Mouse (Mus musculus): Measurements from ENCODE around the gene Fli1. TPM values are rescaled to one million over a fixed set of nuclear protein-coding genes. Genes with fewer than 3 reads are reported as not detected.

Gene Fli1
- polyA plus RNA-seq, 1 experiment from 2014 or later = 23.4 TPM

DNA sequence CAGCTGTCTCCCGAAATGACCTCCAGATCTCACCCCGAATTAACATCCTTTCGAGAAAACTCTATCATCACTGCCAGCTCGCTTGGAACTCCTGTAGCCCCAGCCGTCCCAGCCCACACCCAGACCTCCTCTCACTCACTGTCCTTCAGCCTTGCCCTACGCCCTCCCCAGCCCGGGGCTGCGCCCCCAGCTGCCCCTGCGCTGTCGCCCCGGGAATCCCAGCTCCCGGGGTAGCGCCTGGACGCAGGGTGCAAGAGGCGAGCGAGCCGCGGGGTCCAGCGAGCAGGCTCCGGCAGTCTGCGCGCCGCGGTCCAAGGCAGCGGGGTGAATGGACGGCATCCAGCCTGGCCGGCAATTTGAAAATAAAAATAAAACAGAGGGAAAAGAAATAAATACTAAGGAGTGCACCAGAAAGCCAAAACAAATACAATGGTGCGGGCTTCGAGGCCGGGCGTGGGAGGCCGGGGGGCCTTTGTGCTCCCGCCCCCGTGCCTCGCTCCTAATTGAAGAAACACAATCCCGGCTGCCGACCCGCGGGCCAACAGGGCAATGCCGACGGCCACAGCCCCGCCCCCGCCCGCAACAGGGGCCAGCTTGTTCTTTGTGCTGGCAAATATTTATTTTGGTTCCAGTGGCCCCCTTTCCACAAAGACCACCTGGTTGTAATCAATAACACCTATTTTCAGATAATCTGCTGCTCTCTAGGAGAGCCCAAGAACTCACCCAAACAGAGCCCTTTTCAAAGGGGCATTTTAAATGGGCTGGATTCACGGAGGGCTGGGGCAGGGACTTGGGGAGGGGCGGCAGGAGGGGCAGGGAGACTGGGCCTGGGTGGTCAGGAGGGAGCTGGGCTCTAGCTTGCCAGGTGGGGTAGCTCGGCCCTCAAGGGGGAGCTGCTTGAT, 133.3 kb downstream of the Fli1 start:
- peaks cover 9% of the 10 kb centered on the region for H3K27me3 ChIP-seq (ENCODE audit: control insufficient read depth, insufficient read depth, low read length)
- H3K4me3 ChIP-seq (ENCODE audit: low read length) = peak overlapping the region; percentile 63
- 3% methylated on average over 47 of the region's 47 CpGs for WGBS
- peak overlapping the region; percentile 75 for H3K9ac ChIP-seq (ENCODE audit: low read length)
- H3K9me3 ChIP-seq (replicated peaks; ENCODE audit: control insufficient read depth, low read length) = no peaks in the 10 kb centered on the region
- H3K4me1 ChIP-seq (ENCODE audit: control insufficient read depth, insufficient read depth, low read length) = peaks cover 15% of the 10 kb centered on the region
- H3K36me3 ChIP-seq (ENCODE audit: control insufficient read depth, insufficient read depth) = no peaks in the 10 kb centered on the region
- H3K4me2 ChIP-seq (ENCODE audit: low read depth, low read length) = peak overlapping the region; percentile 99
- no peak overlapping the region for H3K27ac ChIP-seq (ENCODE audit: low read length)
- ATAC-seq (replicated peaks; ENCODE audit: extremely low read depth, insufficient read depth, low FRiP score) = no peak; the same call in 1 of the 2 replicates

DNA sequence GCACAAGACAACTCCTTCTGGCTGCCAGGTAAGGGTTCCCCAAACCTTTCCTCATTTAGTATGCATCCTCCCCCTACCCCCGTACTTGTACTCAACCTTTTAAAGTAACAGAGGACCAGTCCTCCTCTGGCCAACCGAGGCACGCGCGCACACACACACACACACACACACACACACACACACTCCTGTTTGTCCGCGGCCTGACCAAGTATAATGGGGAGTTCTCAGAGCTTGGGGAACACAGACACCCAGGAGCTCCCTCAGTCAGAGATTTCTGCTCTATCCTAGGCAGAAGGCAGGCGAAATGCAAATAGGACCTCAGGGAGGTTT, 134.0 kb downstream of the Fli1 start:
- Histone ChIP-seq H3K9ac (ENCODE audit: low read length) (peak overlapping the region; percentile 75), H3K27ac (ENCODE audit: low read length) (no peak overlapping the region)
- WGBS = 14% methylated on average over 8 of the region's 8 CpGs

GRCm38 (mm10) chr9:32405191-32405925, 137.3 kb downstream of the Fli1 start:
- WGBS = 37% methylated on average over 11 of the region's 11 CpGs
- H3K9me3 ChIP-seq (replicated peaks; ENCODE audit: control insufficient read depth, low read length) = no peaks in the 10 kb centered on the region
- peaks cover 18% of the 10 kb centered on the region for H3K4me1 ChIP-seq (ENCODE audit: control insufficient read depth, insufficient read depth, low read length)
- no peak overlapping the region for H3K4me3 ChIP-seq (ENCODE audit: low read length)
- no peak for ATAC-seq (replicated peaks; ENCODE audit: extremely low read depth, insufficient read depth, low FRiP score)
- no peak overlapping the region for H3K9ac ChIP-seq (ENCODE audit: low read length)
- H3K27me3 ChIP-seq (ENCODE audit: control insufficient read depth, insufficient read depth, low read length) = peaks cover 9% of the 10 kb centered on the region
- H3K27ac ChIP-seq (ENCODE audit: low read length) = no peak overlapping the region
- H3K36me3 ChIP-seq (ENCODE audit: control insufficient read depth, insufficient read depth) = no peaks in the 10 kb centered on the region
- no peak overlapping the region for H3K4me2 ChIP-seq (ENCODE audit: low read depth, low read length)

More for the DNA sequence above, 134.0 kb downstream of the Fli1 start:
- Histone ChIP-seq H3K4me3 (ENCODE audit: low read length) (peak overlapping the region; percentile 63), H3K4me1 (ENCODE audit: control insufficient read depth, insufficient read depth, low read length) (peaks cover 15% of the 10 kb centered on the region), H3K27me3 (ENCODE audit: control insufficient read depth, insufficient read depth, low read length) (peaks cover 9% of the 10 kb centered on the region), H3K9me3 (replicated peaks; ENCODE audit: control insufficient read depth, low read length) (no peaks in the 10 kb centered on the region), H3K4me2 (ENCODE audit: low read depth, low read length) (peak overlapping the region; percentile 99), H3K36me3 (ENCODE audit: control insufficient read depth, insufficient read depth) (no peaks in the 10 kb centered on the region)
- no peak for ATAC-seq (replicated peaks; ENCODE audit: extremely low read depth, insufficient read depth, low FRiP score)

- no peaks in the 10 kb centered on the region for H3K27me3 ChIP-seq (ENCODE audit: control insufficient read depth, insufficient read depth, low read length)
- 21% methylated on average over 5 of the region's 5 CpGs for WGBS
- no peaks in the 10 kb centered on the region for H3K36me3 ChIP-seq (ENCODE audit: control insufficient read depth, insufficient read depth)
- H3K27ac ChIP-seq (ENCODE audit: low read length) = peak overlapping the region; percentile 83
- no peak overlapping the region for H3K4me2 ChIP-seq (ENCODE audit: low read depth, low read length)
- no peak overlapping the region for H3K9ac ChIP-seq (ENCODE audit: low read length)
- no peak overlapping the region for H3K4me3 ChIP-seq (ENCODE audit: low read length)
- H3K9me3 ChIP-seq (replicated peaks; ENCODE audit: control insufficient read depth, low read length) = no peaks in the 10 kb centered on the region
- peak; percentile 92 for ATAC-seq (replicated peaks; ENCODE audit: extremely low read depth, insufficient read depth, low FRiP score)
- H3K4me1 ChIP-seq (ENCODE audit: control insufficient read depth, insufficient read depth, low read length) = peaks cover 11% of the 10 kb centered on the region
These were observed 141.9 kb downstream of the Fli1 start for GRCm38 (mm10) chr9:32400662-32401161.

GRCm38 (mm10) chr9:32400212-32400611, 142.4 kb downstream of the Fli1 start:
- 48% methylated on average over 2 of the region's 2 CpGs for WGBS
- Histone ChIP-seq H3K9me3 (replicated peaks; ENCODE audit: control insufficient read depth, low read length) (no peaks in the 10 kb centered on the region), H3K9ac (ENCODE audit: low read length) (no peak overlapping the region), H3K27ac (ENCODE audit: low read length) (peak overlapping the region; percentile 45), H3K4me3 (ENCODE audit: low read length) (no peak overlapping the region), H3K4me2 (ENCODE audit: low read depth, low read length) (no peak overlapping the region), H3K27me3 (ENCODE audit: control insufficient read depth, insufficient read depth, low read length) (no peaks in the 10 kb centered on the region), H3K4me1 (ENCODE audit: control insufficient read depth, insufficient read depth, low read length) (peaks cover 11% of the 10 kb centered on the region), H3K36me3 (ENCODE audit: control insufficient read depth, insufficient read depth) (no peaks in the 10 kb centered on the region)
- no peak for ATAC-seq (replicated peaks; ENCODE audit: extremely low read depth, insufficient read depth, low FRiP score)

GRCm38 (mm10) chr9:32394761-32395161, 147.9 kb downstream of the Fli1 start:
- no peaks in the 10 kb centered on the region for H3K9me3 ChIP-seq (replicated peaks; ENCODE audit: control insufficient read depth, low read length)
- no peaks in the 10 kb centered on the region for H3K36me3 ChIP-seq (ENCODE audit: control insufficient read depth, insufficient read depth)
- no peaks in the 10 kb centered on the region for H3K27me3 ChIP-seq (ENCODE audit: control insufficient read depth, insufficient read depth, low read length)
- no peak overlapping the region for H3K27ac ChIP-seq (ENCODE audit: low read length)
- H3K9ac ChIP-seq (ENCODE audit: low read length) = no peak overlapping the region
- WGBS = 75% methylated on average over 4 of the region's 4 CpGs
- no peaks in the 10 kb centered on the region; the same call in 1 of the 2 replicates for H3K4me1 ChIP-seq (ENCODE audit: control insufficient read depth, insufficient read depth, low read length)
- no peak overlapping the region for H3K4me2 ChIP-seq (ENCODE audit: low read depth, low read length)
- ATAC-seq (replicated peaks; ENCODE audit: extremely low read depth, insufficient read depth, low FRiP score) = no peak
- H3K4me3 ChIP-seq (ENCODE audit: low read length) = no peak overlapping the region

DNA sequence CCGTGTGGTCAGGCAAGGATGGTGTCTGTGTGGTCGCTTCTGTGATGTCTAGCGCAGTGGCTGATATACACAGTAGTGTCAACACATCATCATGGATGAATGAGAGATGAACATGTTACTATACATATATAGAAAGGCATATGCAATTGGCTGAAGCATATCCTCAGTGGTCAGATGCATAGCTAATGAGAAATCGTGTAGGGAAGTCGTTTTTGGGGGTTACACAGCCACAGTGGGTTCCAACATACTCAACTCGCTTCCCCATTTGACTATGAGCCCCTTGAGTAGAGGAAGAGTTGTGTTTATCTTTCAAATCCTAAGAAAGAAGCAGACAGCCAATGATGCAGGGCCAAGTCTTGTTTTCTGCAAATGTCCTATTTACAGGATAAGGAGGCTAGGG, 149.9 kb downstream of the Fli1 start:
- no peaks in the 10 kb centered on the region for H3K4me1 ChIP-seq (ENCODE audit: control insufficient read depth, insufficient read depth, low read length)
- no peaks in the 10 kb centered on the region for H3K36me3 ChIP-seq (ENCODE audit: control insufficient read depth, insufficient read depth)
- no peaks in the 10 kb centered on the region for H3K9me3 ChIP-seq (replicated peaks; ENCODE audit: control insufficient read depth, low read length)
- no peak for ATAC-seq (replicated peaks; ENCODE audit: extremely low read depth, insufficient read depth, low FRiP score)
- WGBS = 73% methylated on average over 6 of the region's 6 CpGs
- no peaks in the 10 kb centered on the region for H3K27me3 ChIP-seq (ENCODE audit: control insufficient read depth, insufficient read depth, low read length)
- no peak overlapping the region for H3K4me3 ChIP-seq (ENCODE audit: low read length)
- H3K4me2 ChIP-seq (ENCODE audit: low read depth, low read length) = no peak overlapping the region
- no peak overlapping the region for H3K9ac ChIP-seq (ENCODE audit: low read length)
- no peak overlapping the region for H3K27ac ChIP-seq (ENCODE audit: low read length)

GRCm38 (mm10) chr9:32391701-32392100, 151.0 kb downstream of the Fli1 start:
- H3K9ac ChIP-seq (ENCODE audit: low read length) = no peak overlapping the region
- H3K9me3 ChIP-seq (replicated peaks; ENCODE audit: control insufficient read depth, low read length) = no peaks in the 10 kb centered on the region
- no peak for ATAC-seq (replicated peaks; ENCODE audit: extremely low read depth, insufficient read depth, low FRiP score)
- H3K4me1 ChIP-seq (ENCODE audit: control insufficient read depth, insufficient read depth, low read length) = no peaks in the 10 kb centered on the region
- H3K36me3 ChIP-seq (ENCODE audit: control insufficient read depth, insufficient read depth) = no peaks in the 10 kb centered on the region
- H3K27ac ChIP-seq (ENCODE audit: low read length) = no peak overlapping the region
- no peak overlapping the region for H3K4me3 ChIP-seq (ENCODE audit: low read length)
- WGBS = 66% methylated on average over 9 of the region's 9 CpGs
- H3K27me3 ChIP-seq (ENCODE audit: control insufficient read depth, insufficient read depth, low read length) = no peaks in the 10 kb centered on the region
- no peak overlapping the region for H3K4me2 ChIP-seq (ENCODE audit: low read depth, low read length)

DNA sequence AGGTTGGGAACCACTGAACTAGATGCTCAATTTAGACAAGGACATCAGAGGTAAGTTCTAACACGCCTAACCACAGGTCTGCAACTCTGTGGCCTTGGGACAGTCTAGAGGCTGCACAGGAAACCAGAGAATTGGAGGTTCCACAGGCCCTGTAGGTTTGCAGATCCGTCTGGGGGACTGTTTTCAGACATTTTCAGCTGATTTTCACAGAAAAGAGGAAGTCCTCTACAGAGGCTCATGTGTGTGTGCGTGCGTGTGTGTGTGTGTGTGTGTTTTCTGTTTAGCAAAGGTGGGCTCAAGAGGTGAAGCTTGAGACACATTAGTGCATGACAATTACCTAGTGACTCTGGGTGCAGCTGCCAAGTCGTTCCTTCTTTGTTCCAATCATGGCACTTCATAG, 151.6 kb downstream of the Fli1 start:
- Histone ChIP-seq H3K27me3 (ENCODE audit: control insufficient read depth, insufficient read depth, low read length) (no peaks in the 10 kb centered on the region), H3K9ac (ENCODE audit: low read length) (no peak overlapping the region), H3K27ac (ENCODE audit: low read length) (no peak overlapping the region), H3K4me1 (ENCODE audit: control insufficient read depth, insufficient read depth, low read length) (no peaks in the 10 kb centered on the region), H3K36me3 (ENCODE audit: control insufficient read depth, insufficient read depth) (no peaks in the 10 kb centered on the region), H3K4me2 (ENCODE audit: low read depth, low read length) (no peak overlapping the region), H3K4me3 (ENCODE audit: low read length) (no peak overlapping the region), H3K9me3 (replicated peaks; ENCODE audit: control insufficient read depth, low read length) (no peaks in the 10 kb centered on the region)
- no peak for ATAC-seq (replicated peaks; ENCODE audit: extremely low read depth, insufficient read depth, low FRiP score)
- 76% methylated on average over 5 of the region's 5 CpGs for WGBS
